Mouse (Mus musculus): ENCODE data around the gene Dusp2. TPM values are rescaled to one million over a fixed set of nuclear protein-coding genes. Genes with fewer than 3 reads are reported as not detected.

Dusp2 gene
- polyA plus RNA-seq, 1 experiment from 2014 or later: 7.2 TPM

Other genes starting within 250 kb of the Dusp2 start
- 20.2 and 21.1 TPM in 2 replicates for gene Ncaph, start 202.2 kb upstream of the Dusp2 start, polyA plus RNA-seq (2015; fragmentation: Nextera tagmentation; extraction: Ambion mirVana)
- 11.4 and 13.1 TPM in 2 replicates for gene Itpripl1, start 192.7 kb upstream of the Dusp2 start, polyA plus RNA-seq (2015; fragmentation: Nextera tagmentation; extraction: Ambion mirVana)
- 1.7 and 2.0 TPM in 2 replicates for gene 1810024B03Rik, start 127.9 kb upstream of the Dusp2 start, polyA plus RNA-seq (2015; fragmentation: Nextera tagmentation; extraction: Ambion mirVana)
- gene Snrnp200, start 127.8 kb upstream of the Dusp2 start, polyA plus RNA-seq (2015; fragmentation: Nextera tagmentation; extraction: Ambion mirVana): 51.0 and 53.7 TPM in 2 replicates
- gene Ciao1, start 88.3 kb upstream of the Dusp2 start, polyA plus RNA-seq (2015; fragmentation: Nextera tagmentation; extraction: Ambion mirVana): 60.7 and 66.8 TPM in 2 replicates
- gene Tmem127, start 88.3 kb upstream of the Dusp2 start, polyA plus RNA-seq (2015; fragmentation: Nextera tagmentation; extraction: Ambion mirVana): 49.0 TPM in 2 replicates
- gene Stard7, start 65.9 kb upstream of the Dusp2 start, polyA plus RNA-seq (2015; fragmentation: Nextera tagmentation; extraction: Ambion mirVana): 74.2 and 79.5 TPM in 2 replicates
- gene Astl, start 2.5 kb downstream of the Dusp2 start, polyA plus RNA-seq (2015; fragmentation: Nextera tagmentation; extraction: Ambion mirVana): not detected in 2 replicates
- gene Adra2b, start 27.0 kb downstream of the Dusp2 start, polyA plus RNA-seq (2015; fragmentation: Nextera tagmentation; extraction: Ambion mirVana): 0.47 and 0.55 TPM in 2 replicates
- 0.09 and 0.12 TPM in 2 replicates for gene Gpat2, start 89.0 kb downstream of the Dusp2 start, polyA plus RNA-seq (2015; fragmentation: Nextera tagmentation; extraction: Ambion mirVana)
- 33.3 and 37.1 TPM in 2 replicates for gene Fahd2a, start 108.4 kb downstream of the Dusp2 start, polyA plus RNA-seq (2015; fragmentation: Nextera tagmentation; extraction: Ambion mirVana)
- gene Kcnip3, start 185.9 kb downstream of the Dusp2 start, polyA plus RNA-seq (2015; fragmentation: Nextera tagmentation; extraction: Ambion mirVana): 3.6 and 4.8 TPM in 2 replicates
- 0.10 TPM in 1 of 2 replicates, not detected in the other for gene Prom2, start 205.3 kb downstream of the Dusp2 start, polyA plus RNA-seq (2015; fragmentation: Nextera tagmentation; extraction: Ambion mirVana)

Measured in hindbrain, embryonic 13.5 days (tissue).